28 mouse cellular contexts compared by ENCODE assay signal in genomic region chr3:133229594-133229993, GRCm38 (mm10). TPM values are rescaled to one million over a fixed set of nuclear protein-coding genes. Genes with fewer than 3 reads are reported as not detected.
DNase-seq lines count a peak whose midpoint lies in the region; ATAC-seq and TF ChIP-seq lines count a peak whose summit lies in the region.
"Had no signal": no experiment of that assay in that cellular context is flagged by ENCODE, and none has a peak within 500 bp of the region (broad histone marks: within the 10 kb centered on the region; RNA-seq: fewer than 3 reads in every experiment).

No protein-coding gene starts in this region.

- H3K27me3 ChIP-seq in intestine, embryonic 16.5 days (replicated peaks; ENCODE audit: control insufficient read depth, insufficient read depth, low read length) = no peaks in the 10 kb centered on the region
- no peaks in the 10 kb centered on the region for H3K27me3 ChIP-seq in intestine, embryonic 15.5 days (replicated peaks)
- no peaks in the 10 kb centered on the region for H3K27me3 ChIP-seq in kidney, postnatal 0 days (ENCODE audit: insufficient read depth, low read length)
- no peaks in the 10 kb centered on the region for H3K27me3 ChIP-seq in small intestine, adult 2 months (ENCODE audit: control insufficient read depth, insufficient read depth, low read length)
- H3K27me3 ChIP-seq: heart, embryonic 12.5 days; heart, embryonic 15.5 days; hindbrain, embryonic 13.5 days had no signal

- 0 out of 2 replicates have a peak, but pooled peaks cover 3% of the 10 kb centered on the region for H3K4me1 ChIP-seq in intestine, embryonic 16.5 days (ENCODE audit: control insufficient read depth, insufficient read depth, low read length)
- no peaks in the 10 kb centered on the region for H3K4me1 ChIP-seq in intestine, embryonic 15.5 days (replicated peaks)
- peaks cover 4% of the 10 kb centered on the region; the same call in 1 of the 2 replicates for H3K4me1 ChIP-seq in kidney, postnatal 0 days (replicated peaks; ENCODE audit: insufficient read depth, low read length)
- H3K4me1 ChIP-seq in small intestine, adult 2 months (ENCODE audit: control insufficient read depth, insufficient read depth, insufficient read length, low read length) = peaks cover 7% of the 10 kb centered on the region; the same call in 1 of the 2 replicates
- H3K4me1 ChIP-seq: heart, embryonic 12.5 days; heart, embryonic 15.5 days; hindbrain, embryonic 10.5 days; hindbrain, embryonic 13.5 days had no signal

- no peaks in the 10 kb centered on the region for H3K36me3 ChIP-seq in intestine, embryonic 16.5 days (ENCODE audit: control insufficient read depth, insufficient read depth, low read length)
- H3K36me3 ChIP-seq in intestine, embryonic 15.5 days = no peaks in the 10 kb centered on the region
- H3K36me3 ChIP-seq in kidney, postnatal 0 days (ENCODE audit: insufficient read depth, low read length) = no peaks in the 10 kb centered on the region
- H3K36me3 ChIP-seq in small intestine, adult 2 months (ENCODE audit: control insufficient read depth, insufficient read depth, low read length) = no peaks in the 10 kb centered on the region
- H3K36me3 ChIP-seq: forebrain, embryonic 10.5 days; heart, embryonic 12.5 days; heart, embryonic 15.5 days; hindbrain, embryonic 10.5 days; hindbrain, embryonic 13.5 days had no signal

- no peak overlapping the region for H3K9ac ChIP-seq in intestine, embryonic 16.5 days (ENCODE audit: low read depth, low read length)
- no peak overlapping the region for H3K9ac ChIP-seq in intestine, embryonic 15.5 days
- no peak overlapping the region for H3K9ac ChIP-seq in kidney, postnatal 0 days (ENCODE audit: low read depth, low read length)
- H3K9ac ChIP-seq: forebrain, postnatal 0 days; heart, embryonic 12.5 days; heart, embryonic 15.5 days; hindbrain, embryonic 13.5 days had no signal

- no peak for ATAC-seq in intestine, embryonic 16.5 days
- ATAC-seq in intestine, embryonic 15.5 days = no peak
- ATAC-seq in kidney, postnatal 0 days (replicated peaks; ENCODE audit: low FRiP score, low read depth) = no peak
- no peak for ATAC-seq in cerebellum, adult (ENCODE audit: insufficient number of reproducible peaks, low FRiP score, low TSS enrichment)
- ATAC-seq: forebrain, embryonic 14.5 days; forebrain, postnatal 0 days; hindbrain, embryonic 16.5 days had no signal

- DNase-seq in kidney, adult 9 months = peak; percentile 71
- DNase-seq in kidney, adult 18-20 months = no peak
- peak; percentile 47 for DNase-seq in kidney, postnatal 0 days (ENCODE audit: low spot score)
- DNase-seq in kidney, adult 11 months = no peak
- DNase-seq: adrenal gland, adult 8-10 months; adrenal gland, postnatal 25 days; B cell, adult 2 months; cerebellum, adult 18-20 months; cerebellum, adult 9-10 months; cerebellum, postnatal 14 days; forebrain, postnatal 0 days; gastrocnemius, adult 2 months; gastrocnemius, postnatal 14 days; heart, adult 11 months; heart, postnatal 10 days; heart, postnatal 36 days had no signal

- H3K4me3 ChIP-seq in intestine, embryonic 16.5 days (ENCODE audit: low read length) = no peak overlapping the region
- H3K4me3 ChIP-seq in intestine, embryonic 15.5 days (replicated peaks) = no peak overlapping the region
- H3K4me3 ChIP-seq in kidney, postnatal 0 days (replicated peaks; ENCODE audit: low read depth, low read length) = no peak overlapping the region
- no peak overlapping the region for H3K4me3 ChIP-seq in small intestine, adult 2 months (ENCODE audit: low read depth, low read length)
- H3K4me3 ChIP-seq: forebrain, embryonic 10.5 days; gastrocnemius, adult 2 months; heart, embryonic 12.5 days; heart, embryonic 15.5 days; hindbrain, embryonic 10.5 days; hindbrain, embryonic 13.5 days had no signal

- H3K9me3 ChIP-seq in intestine, embryonic 16.5 days (ENCODE audit: control insufficient read depth, low read length) = no peaks in the 10 kb centered on the region
- no peaks in the 10 kb centered on the region for H3K9me3 ChIP-seq in intestine, embryonic 15.5 days
- H3K9me3 ChIP-seq in kidney, postnatal 0 days (replicated peaks; ENCODE audit: low read length) = no peaks in the 10 kb centered on the region
- H3K9me3 ChIP-seq: forebrain, embryonic 10.5 days; heart, embryonic 12.5 days; heart, embryonic 15.5 days; hindbrain, embryonic 10.5 days; hindbrain, embryonic 13.5 days had no signal

- 0 out of 2 replicates have a peak overlapping the region, but pooled peaks have one; percentile 7 for H3K4me2 ChIP-seq in intestine, embryonic 16.5 days (ENCODE audit: low read depth, low read length)
- no peak overlapping the region for H3K4me2 ChIP-seq in intestine, embryonic 15.5 days (replicated peaks)
- no peak overlapping the region for H3K4me2 ChIP-seq in kidney, postnatal 0 days (ENCODE audit: low read length)
- H3K4me2 ChIP-seq: heart, embryonic 12.5 days; heart, embryonic 15.5 days; hindbrain, embryonic 13.5 days had no signal

- no peak for TF ChIP-seq POLR2A in small intestine, adult 2 months (IDR thresholded peaks at IDR 0.05; ENCODE audit: low read depth, low read length)

- TF ChIP-seq CTCF in kidney, postnatal 0 days (IDR thresholded peaks at IDR 0.05; ENCODE audit: low read depth) = no peak
- TF ChIP-seq CTCF in small intestine, adult 2 months (IDR thresholded peaks at IDR 0.05; ENCODE audit: extremely low read depth, insufficient read length, insufficient replicate concordance, low read depth, low read length) = no peak

- peak overlapping the region; percentile 11 for H3K27ac ChIP-seq in intestine, embryonic 16.5 days (ENCODE audit: low read length)
- H3K27ac ChIP-seq in intestine, embryonic 15.5 days = no peak overlapping the region
- H3K27ac ChIP-seq in kidney, postnatal 0 days = peak overlapping the region; percentile 76
- H3K27ac ChIP-seq in small intestine, adult 2 months (ENCODE audit: insufficient read depth, low read depth, low read length) = peak overlapping the region; percentile 85
- H3K27ac ChIP-seq: forebrain, embryonic 10.5 days; gastrocnemius, adult 2 months; heart, embryonic 15.5 days; hindbrain, embryonic 10.5 days; hindbrain, embryonic 13.5 days had no signal

RNA-seq across cellular contexts. Expression of gene Arhgef38, which starts 5.2 kb away (rescaled TPM):
- polyA plus RNA-seq in intestine, embryonic 16.5 days (2015; fragmentation: Nextera tagmentation; extraction: Ambion mirVana) = 3.1 and 3.2 TPM in 2 replicates
- 2.1 and 2.7 TPM in 2 replicates for polyA plus RNA-seq in intestine, embryonic 15.5 days (2015; fragmentation: Nextera tagmentation; extraction: Ambion mirVana)
- polyA plus RNA-seq in kidney, postnatal 0 days (2015; fragmentation: Nextera tagmentation; extraction: Ambion mirVana) = 4.5 and 5.2 TPM in 2 replicates
- polyA plus RNA-seq in small intestine, adult 2 months (2012; rRNA removed) = 0.51 and 0.57 TPM in 2 replicates
- polyA plus RNA-seq: frontal cortex, adult 2 months; heart, embryonic 12.5 days had no signal

Comparison
In these comparisons a context has a peak if more than half of its experiments do, and no peak if none do; other contexts are left out.
1. DNase-seq: peak in kidney, adult 9 months (single experiment) and kidney, postnatal 0 days (single experiment); none in kidney, adult 18-20 months (single experiment) and kidney, adult 11 months (single experiment).